Mouse (Mus musculus): ENCODE data around the gene Syn3. TPM values are rescaled to one million over a fixed set of nuclear protein-coding genes. Genes with fewer than 3 reads are reported as not detected.
A peak's percentile ranks its signal among the peaks of the same experiment; 100 is the strongest.

Gene Syn3
- polyA plus RNA-seq, 1 experiment from 2014 or later = 5.9 TPM

DNA sequence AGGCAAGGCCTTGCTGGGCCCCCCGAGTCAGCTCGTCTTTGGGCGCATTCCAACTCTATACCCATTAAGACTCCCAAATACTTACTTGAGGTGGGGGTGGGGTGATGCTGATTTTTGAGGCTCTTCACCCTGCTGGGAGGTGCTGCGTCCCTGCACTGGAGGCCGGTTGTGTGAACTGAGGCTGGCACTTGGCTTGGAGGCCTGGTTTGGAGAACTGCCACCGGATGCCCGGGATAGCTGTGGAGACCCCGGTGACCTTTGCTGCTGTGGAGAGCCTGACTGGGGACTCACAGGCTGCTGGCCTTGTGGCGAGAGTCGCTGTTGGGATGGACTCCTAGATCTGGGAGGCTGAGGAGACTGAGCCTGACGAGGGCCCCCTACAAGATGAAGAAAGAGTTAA is 441.4 kb downstream of the Syn3 start:
- H3K9ac ChIP-seq (ENCODE audit: low read depth, low read length) = no peak overlapping the region
- no peak for DNase-seq (ENCODE audit: low spot score)
- no peaks in the 10 kb centered on the region for H3K36me3 ChIP-seq (ENCODE audit: insufficient read depth, low read length)
- peak overlapping the region; percentile 47 for H3K27ac ChIP-seq
- no peaks in the 10 kb centered on the region for H3K4me1 ChIP-seq (replicated peaks; ENCODE audit: insufficient read depth, low read length)
- no peak overlapping the region for H3K4me2 ChIP-seq (ENCODE audit: low read length)
- TF ChIP-seq CTCF (IDR thresholded peaks at IDR 0.05; ENCODE audit: low read depth) = no peak
- no peaks in the 10 kb centered on the region for H3K27me3 ChIP-seq (ENCODE audit: insufficient read depth, low read length)
- 81% methylated on average over 11 of the region's 11 CpGs for WGBS
- ATAC-seq (replicated peaks; ENCODE audit: low FRiP score, low read depth) = peak; percentile 18
- no peaks in the 10 kb centered on the region for H3K9me3 ChIP-seq (replicated peaks; ENCODE audit: low read length)
- H3K4me3 ChIP-seq (replicated peaks; ENCODE audit: low read depth, low read length) = no peak overlapping the region

DNA sequence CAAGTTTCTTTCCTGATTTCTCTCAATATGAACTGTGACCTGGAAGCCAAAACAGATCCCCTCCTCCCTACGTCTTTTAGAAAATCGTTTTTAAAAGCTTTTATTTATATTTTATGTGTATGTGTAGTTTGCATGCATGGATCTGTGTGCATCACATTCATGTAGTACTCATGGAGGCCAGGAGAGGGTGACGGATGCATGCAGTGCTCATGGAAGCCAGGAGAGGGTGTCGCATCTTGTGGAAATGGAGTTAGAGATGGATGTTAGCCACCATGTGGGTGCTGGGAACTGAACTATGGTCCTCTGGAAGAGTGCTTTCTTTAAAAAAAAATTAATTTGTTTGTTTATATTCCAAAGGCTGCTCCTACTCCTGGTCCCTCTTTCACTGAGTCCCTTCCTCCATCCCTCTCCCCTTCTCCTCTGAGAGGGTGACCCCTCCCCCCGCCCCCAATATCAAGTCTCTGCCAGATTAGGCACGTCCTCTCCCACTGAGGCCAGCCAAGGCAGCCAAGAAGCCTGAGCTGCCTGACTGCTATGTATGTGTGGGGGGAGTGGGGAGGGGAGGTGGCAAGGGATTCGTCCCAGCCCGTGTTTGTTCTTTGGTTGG is 442.3 kb downstream of the Syn3 start:
- DNase-seq (ENCODE audit: low spot score) = no peak

DNA sequence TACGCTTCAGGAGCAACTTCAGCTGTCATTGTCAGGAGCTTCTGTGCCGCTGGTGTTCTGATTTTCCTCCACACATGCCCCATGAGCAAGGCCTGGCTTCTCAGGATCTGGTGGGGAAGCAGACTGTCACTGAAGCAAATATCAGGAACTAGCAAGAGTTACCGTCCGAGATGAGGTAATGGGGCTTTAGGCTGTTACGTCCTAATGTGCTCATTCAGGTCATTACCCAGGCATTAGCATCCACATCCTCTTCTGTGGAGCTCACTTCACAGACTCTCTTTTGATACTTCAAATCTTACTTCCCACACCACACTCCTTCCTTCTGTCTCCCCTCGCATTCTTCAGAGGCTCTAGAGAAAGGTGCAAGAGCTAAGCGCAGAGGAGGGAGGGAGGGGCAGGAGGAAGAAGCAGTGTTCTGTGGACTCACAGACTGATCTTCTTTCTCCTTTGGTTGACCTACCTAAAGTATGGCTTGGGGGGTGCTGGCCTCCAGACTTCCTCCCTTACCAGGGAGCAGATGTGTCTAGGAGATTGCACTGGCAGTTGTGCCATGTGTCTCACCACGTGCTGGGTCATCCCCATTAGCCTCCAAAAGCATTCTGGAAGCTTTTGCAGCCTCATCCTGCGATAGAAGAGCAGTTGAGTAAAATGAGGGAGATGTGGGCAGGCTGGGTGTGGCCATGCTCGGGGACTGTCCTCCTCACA is 445.7 kb downstream of the Syn3 start:
- H3K27me3 ChIP-seq (ENCODE audit: insufficient read depth, low read length) = no peaks in the 10 kb centered on the region
- no peak overlapping the region for H3K9ac ChIP-seq (ENCODE audit: low read depth, low read length)
- no peak overlapping the region for H3K27ac ChIP-seq
- H3K4me1 ChIP-seq (replicated peaks; ENCODE audit: insufficient read depth, low read length) = no peaks in the 10 kb centered on the region
- no peaks in the 10 kb centered on the region for H3K9me3 ChIP-seq (replicated peaks; ENCODE audit: low read length)
- H3K36me3 ChIP-seq (ENCODE audit: insufficient read depth, low read length) = 0 out of 2 replicates have a peak, but pooled peaks cover 11% of the 10 kb centered on the region
- TF ChIP-seq CTCF (IDR thresholded peaks at IDR 0.05; ENCODE audit: low read depth) = no peak
- H3K4me3 ChIP-seq (replicated peaks; ENCODE audit: low read depth, low read length) = no peak overlapping the region
- 78% methylated on average over 10 of the region's 10 CpGs for WGBS
- DNase-seq (ENCODE audit: low spot score) (no peak), ATAC-seq (replicated peaks; ENCODE audit: low FRiP score, low read depth) (no peak)
- H3K4me2 ChIP-seq (ENCODE audit: low read length) = no peak overlapping the region

More for the DNA sequence above, 442.3 kb downstream of the Syn3 start:
- no peak overlapping the region for H3K9ac ChIP-seq (ENCODE audit: low read depth, low read length)
- H3K27ac ChIP-seq = no peak overlapping the region
- H3K9me3 ChIP-seq (replicated peaks; ENCODE audit: low read length) = no peaks in the 10 kb centered on the region
- TF ChIP-seq CTCF (IDR thresholded peaks at IDR 0.05; ENCODE audit: low read depth) = peak; percentile 37
- H3K36me3 ChIP-seq (ENCODE audit: insufficient read depth, low read length) = 0 out of 2 replicates have a peak, but pooled peaks cover 2% of the 10 kb centered on the region
- no peak for ATAC-seq (replicated peaks; ENCODE audit: low FRiP score, low read depth)
- no peaks in the 10 kb centered on the region for H3K27me3 ChIP-seq (ENCODE audit: insufficient read depth, low read length)
- H3K4me2 ChIP-seq (ENCODE audit: low read length) = no peak overlapping the region
- no peaks in the 10 kb centered on the region for H3K4me1 ChIP-seq (replicated peaks; ENCODE audit: insufficient read depth, low read length)
- H3K4me3 ChIP-seq (replicated peaks; ENCODE audit: low read depth, low read length) = no peak overlapping the region
- 78% methylated on average over 8 of the region's 8 CpGs for WGBS

DNA sequence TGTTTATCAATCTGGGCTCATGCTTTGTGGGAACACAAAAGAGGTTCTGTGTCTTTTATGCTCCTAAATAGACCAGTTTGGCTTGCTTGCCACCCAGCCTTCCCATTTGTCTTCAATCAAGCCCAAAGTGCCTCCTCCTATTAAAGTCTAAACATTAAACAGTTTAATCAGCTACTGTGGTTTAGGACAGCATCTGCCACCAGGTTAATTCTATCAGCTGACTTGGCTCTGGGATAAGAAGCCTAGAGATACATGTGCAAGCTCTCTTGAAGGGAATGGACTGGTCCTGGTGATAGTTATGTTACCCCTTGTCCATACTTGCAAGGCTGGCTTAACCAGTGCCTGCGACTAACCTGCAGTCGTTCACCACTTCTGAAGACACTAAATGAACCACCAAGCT is 448.2 kb downstream of the Syn3 start:
- Histone ChIP-seq H3K4me3 (replicated peaks; ENCODE audit: low read depth, low read length) (no peak overlapping the region), H3K27ac (0 out of 2 replicates have a peak overlapping the region, but pooled peaks have one; percentile 25), H3K4me1 (replicated peaks; ENCODE audit: insufficient read depth, low read length) (no peaks in the 10 kb centered on the region), H3K9ac (ENCODE audit: low read depth, low read length) (no peak overlapping the region), H3K4me2 (ENCODE audit: low read length) (no peak overlapping the region), H3K36me3 (ENCODE audit: insufficient read depth, low read length) (peaks cover 22% of the 10 kb centered on the region), H3K27me3 (ENCODE audit: insufficient read depth, low read length) (no peaks in the 10 kb centered on the region), H3K9me3 (replicated peaks; ENCODE audit: low read length) (no peaks in the 10 kb centered on the region)
- no peak for TF ChIP-seq CTCF (IDR thresholded peaks at IDR 0.05; ENCODE audit: low read depth)
- 22% methylated on average over 2 of the region's 2 CpGs for WGBS
- ATAC-seq (replicated peaks; ENCODE audit: low FRiP score, low read depth) = no peak
- DNase-seq (ENCODE audit: low spot score) = no peak

DNA sequence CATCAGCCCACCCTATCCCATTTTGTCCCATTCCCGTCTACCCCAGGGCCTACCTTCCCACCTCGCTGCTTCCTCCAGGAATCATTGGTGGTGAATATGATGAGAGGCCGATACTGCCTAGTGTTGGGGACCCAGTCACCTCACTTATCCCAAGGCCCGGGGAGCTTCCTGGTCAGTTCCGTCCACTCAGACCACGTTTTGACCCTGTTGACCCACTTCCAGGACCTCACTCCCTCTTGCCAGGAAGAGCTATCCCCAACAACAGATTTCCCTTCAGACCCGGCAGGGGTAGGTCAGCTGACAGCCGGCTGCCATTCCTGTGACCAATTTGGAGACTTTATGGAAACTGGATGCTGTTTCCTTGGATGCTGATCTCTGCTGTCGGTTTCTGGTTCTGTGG is 450.9 kb downstream of the Syn3 start:
- ATAC-seq (replicated peaks; ENCODE audit: low FRiP score, low read depth) (no peak), DNase-seq (ENCODE audit: low spot score) (no peak)
- Histone ChIP-seq H3K4me2 (ENCODE audit: low read length) (no peak overlapping the region), H3K36me3 (ENCODE audit: insufficient read depth, low read length) (peaks cover 27% of the 10 kb centered on the region), H3K9me3 (replicated peaks; ENCODE audit: low read length) (no peaks in the 10 kb centered on the region), H3K9ac (ENCODE audit: low read depth, low read length) (no peak overlapping the region), H3K4me1 (replicated peaks; ENCODE audit: insufficient read depth, low read length) (no peaks in the 10 kb centered on the region), H3K4me3 (replicated peaks; ENCODE audit: low read depth, low read length) (no peak overlapping the region), H3K27me3 (ENCODE audit: insufficient read depth, low read length) (no peaks in the 10 kb centered on the region), H3K27ac (no peak overlapping the region)
- TF ChIP-seq CTCF (IDR thresholded peaks at IDR 0.05; ENCODE audit: low read depth) = no peak
- WGBS = 91% methylated on average over 9 of the region's 9 CpGs

DNA sequence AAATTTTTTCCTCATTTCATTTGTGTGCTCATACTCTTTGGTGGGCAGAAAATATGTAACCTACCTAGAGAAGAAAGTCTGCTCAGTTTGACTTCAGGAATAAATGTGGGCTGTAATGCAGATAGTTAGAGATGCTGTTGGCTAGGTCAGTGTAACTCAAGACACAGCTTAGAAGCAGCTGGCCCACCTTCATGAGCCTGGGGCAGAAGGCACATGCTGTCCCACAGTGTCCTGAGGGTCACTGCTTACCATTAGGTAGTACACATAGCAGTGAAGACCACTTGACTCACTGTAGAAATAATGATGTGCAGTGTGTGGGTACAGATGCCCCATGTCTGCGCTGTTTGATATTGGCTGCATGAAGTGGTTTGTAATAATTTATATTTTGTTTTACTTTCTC is 452.3 kb downstream of the Syn3 start:
- Histone ChIP-seq H3K4me1 (replicated peaks; ENCODE audit: insufficient read depth, low read length) (no peaks in the 10 kb centered on the region), H3K4me3 (replicated peaks; ENCODE audit: low read depth, low read length) (no peak overlapping the region), H3K9me3 (replicated peaks; ENCODE audit: low read length) (no peaks in the 10 kb centered on the region), H3K27ac (no peak overlapping the region), H3K9ac (ENCODE audit: low read depth, low read length) (no peak overlapping the region), H3K4me2 (ENCODE audit: low read length) (no peak overlapping the region), H3K27me3 (ENCODE audit: insufficient read depth, low read length) (no peaks in the 10 kb centered on the region), H3K36me3 (ENCODE audit: insufficient read depth, low read length) (peaks cover 29% of the 10 kb centered on the region)
- ATAC-seq (replicated peaks; ENCODE audit: low FRiP score, low read depth) = no peak
- no peak for DNase-seq (ENCODE audit: low spot score)
- no peak for TF ChIP-seq CTCF (IDR thresholded peaks at IDR 0.05; ENCODE audit: low read depth)
- WGBS = 86% methylated on average over 1 of the region's 1 CpGs

Measured in kidney, postnatal 0 days (tissue).